Mouse (Mus musculus): ENCODE results near the gene Notch1. TPM values are rescaled to one million over a fixed set of nuclear protein-coding genes. Genes with fewer than 3 reads are reported as not detected.

Gene Notch1
- polyA plus RNA-seq, 1 experiment: 11.1 TPM

DNA sequence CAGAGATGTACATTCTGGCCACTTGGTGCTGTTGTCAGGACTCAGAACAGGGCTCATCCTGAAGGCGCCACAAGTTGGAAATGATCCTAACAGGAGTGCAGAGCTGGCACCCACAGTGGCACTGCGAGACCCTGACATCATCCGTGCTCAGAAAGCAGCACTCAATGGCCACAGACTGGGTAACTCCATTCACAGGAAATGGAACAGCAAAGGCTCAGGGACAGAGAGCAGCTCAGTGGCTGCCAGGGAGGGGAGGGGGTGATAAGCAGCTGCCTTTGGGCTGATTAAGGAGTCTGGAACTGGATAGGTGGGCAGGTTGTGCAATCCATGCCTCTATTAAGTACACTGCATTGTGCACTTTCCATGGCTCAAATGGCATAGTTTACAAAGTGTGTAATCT lies 20.0 kb downstream of the Notch1 start:
- Histone ChIP-seq H3K4me1 (ENCODE audit: control insufficient read depth, insufficient read depth, low read length) (no peaks in the 10 kb centered on the region), H3K27ac (ENCODE audit: insufficient read depth, low read length) (no peak overlapping the region), H3K4me3 (ENCODE audit: insufficient read depth, low read length) (no peak overlapping the region)
- no peak for TF ChIP-seq CTCF (IDR thresholded peaks at IDR 0.05; ENCODE audit: extremely low read depth, insufficient read depth, low read length)
- no peak for TF ChIP-seq POLR2A (IDR thresholded peaks at IDR 0.05; ENCODE audit: extremely low read depth, insufficient read depth, low read length)

DNA sequence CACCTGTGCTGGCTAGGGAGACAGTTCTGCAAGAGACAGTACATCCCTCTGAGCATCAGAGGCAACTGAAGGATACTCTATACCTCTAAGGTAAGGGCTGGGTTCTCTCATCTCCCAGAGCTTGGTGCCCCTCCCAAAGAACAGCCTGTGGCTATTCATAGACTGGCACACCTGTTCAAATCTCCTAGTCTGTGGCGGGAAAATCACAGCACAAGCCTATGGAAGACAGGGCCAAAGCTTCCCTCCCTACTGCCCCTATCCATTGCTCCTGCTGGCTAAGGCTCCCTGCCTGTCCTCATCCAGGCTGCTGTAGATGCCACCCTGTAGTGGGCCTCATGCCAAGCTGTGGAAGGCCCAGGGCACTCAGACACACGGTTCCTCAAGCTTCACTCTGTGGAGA lies 20.8 kb downstream of the Notch1 start:
- Histone ChIP-seq H3K4me3 (ENCODE audit: insufficient read depth, low read length) (no peak overlapping the region), H3K4me1 (ENCODE audit: control insufficient read depth, insufficient read depth, low read length) (no peaks in the 10 kb centered on the region; the same call in 1 of the 2 replicates), H3K27ac (ENCODE audit: insufficient read depth, low read length) (no peak overlapping the region)
- TF ChIP-seq POLR2A (IDR thresholded peaks at IDR 0.05; ENCODE audit: extremely low read depth, insufficient read depth, low read length) (no peak), CTCF (IDR thresholded peaks at IDR 0.05; ENCODE audit: extremely low read depth, insufficient read depth, low read length) (no peak)

DNA sequence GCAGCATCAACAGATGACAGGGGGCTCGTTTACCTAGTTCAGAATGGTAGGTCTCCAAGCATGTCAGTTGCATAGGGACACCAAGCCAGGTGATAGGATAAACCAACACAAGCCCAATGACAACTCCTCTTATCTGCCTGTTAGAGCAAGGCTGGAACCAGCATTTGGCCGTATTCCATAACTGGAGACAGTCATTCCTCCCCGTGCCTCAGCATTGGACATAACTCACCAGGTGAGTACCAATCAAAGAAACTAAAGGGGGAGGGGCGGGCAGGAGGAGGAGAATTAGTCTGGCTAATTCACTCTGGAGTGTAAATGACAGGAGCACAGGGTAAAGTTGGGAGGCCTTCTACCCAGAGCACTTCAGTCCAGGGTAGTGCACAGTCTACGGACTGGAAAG lies 21.5 kb downstream of the Notch1 start:
- Histone ChIP-seq H3K4me1 (ENCODE audit: control insufficient read depth, insufficient read depth, low read length) (no peaks in the 10 kb centered on the region; the same call in 1 of the 2 replicates), H3K27ac (ENCODE audit: insufficient read depth, low read length) (no peak overlapping the region), H3K4me3 (ENCODE audit: insufficient read depth, low read length) (no peak overlapping the region)
- no peak for TF ChIP-seq POLR2A (IDR thresholded peaks at IDR 0.05; ENCODE audit: extremely low read depth, insufficient read depth, low read length)
- TF ChIP-seq CTCF (IDR thresholded peaks at IDR 0.05; ENCODE audit: extremely low read depth, insufficient read depth, low read length): no peak

DNA sequence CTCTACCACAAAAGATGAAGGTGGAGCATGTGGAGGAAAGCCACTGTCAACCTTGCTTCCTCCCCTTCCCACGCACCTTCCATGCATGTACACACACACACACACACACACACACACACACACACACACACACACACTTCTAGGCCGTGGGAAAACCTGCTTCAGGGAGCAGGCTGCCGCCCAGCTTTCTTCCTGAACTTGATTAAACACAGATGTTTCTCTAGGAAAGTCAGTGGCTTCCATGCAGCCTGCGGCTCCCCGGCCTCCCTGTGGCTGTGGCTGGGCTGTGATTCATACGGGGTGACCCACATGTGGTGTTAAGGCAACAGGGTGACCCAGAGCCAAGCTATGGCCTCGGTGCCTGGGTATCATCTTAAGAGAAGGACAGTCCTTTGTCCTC lies 22.1 kb downstream of the Notch1 start:
- TF ChIP-seq POLR2A (IDR thresholded peaks at IDR 0.05; ENCODE audit: extremely low read depth, insufficient read depth, low read length) (no peak), CTCF (IDR thresholded peaks at IDR 0.05; ENCODE audit: extremely low read depth, insufficient read depth, low read length) (no peak)
- H3K27ac ChIP-seq (ENCODE audit: insufficient read depth, low read length): no peak overlapping the region
- no peak overlapping the region for H3K4me3 ChIP-seq (ENCODE audit: insufficient read depth, low read length)
- no peaks in the 10 kb centered on the region; the same call in 1 of the 2 replicates for H3K4me1 ChIP-seq (ENCODE audit: control insufficient read depth, insufficient read depth, low read length)

DNA sequence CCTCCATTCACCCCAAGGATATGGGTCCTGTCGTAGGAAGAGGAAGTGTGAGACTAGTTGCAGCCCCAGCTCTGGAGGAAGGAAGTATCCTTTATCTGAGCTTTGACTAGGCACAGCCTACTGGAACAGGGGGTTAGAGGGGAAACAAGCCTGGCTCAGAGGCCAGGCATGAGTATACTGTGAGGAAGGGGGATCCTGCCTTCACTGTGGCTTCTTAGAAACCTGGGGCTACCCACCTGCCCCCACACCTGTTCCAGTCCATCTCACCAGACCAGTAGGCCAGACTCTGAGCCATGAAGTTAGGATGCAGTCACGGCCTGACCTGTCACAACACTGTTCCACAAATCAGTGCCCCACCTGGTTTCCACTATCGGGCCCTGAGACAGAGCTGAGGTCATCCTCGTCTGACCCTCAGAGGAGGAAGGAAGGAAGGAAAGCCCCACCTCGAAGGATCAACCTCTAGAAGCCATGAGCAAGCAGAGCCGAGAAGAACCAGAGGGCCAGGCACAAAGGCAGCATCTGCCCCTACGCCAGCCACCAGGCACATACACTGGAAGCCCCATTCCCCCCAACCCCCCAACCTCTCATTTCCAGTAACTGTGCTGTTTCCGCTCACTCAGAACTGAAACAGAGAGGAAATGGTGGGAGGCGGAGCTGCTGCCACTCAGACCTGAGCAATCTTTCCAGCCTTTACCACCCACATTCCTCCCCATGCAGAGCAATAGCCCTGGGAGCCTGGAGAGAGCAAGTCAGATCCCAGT lies 23.3 kb downstream of the Notch1 start:
- no peak overlapping the region for H3K4me3 ChIP-seq (ENCODE audit: insufficient read depth, low read length)

DNA sequence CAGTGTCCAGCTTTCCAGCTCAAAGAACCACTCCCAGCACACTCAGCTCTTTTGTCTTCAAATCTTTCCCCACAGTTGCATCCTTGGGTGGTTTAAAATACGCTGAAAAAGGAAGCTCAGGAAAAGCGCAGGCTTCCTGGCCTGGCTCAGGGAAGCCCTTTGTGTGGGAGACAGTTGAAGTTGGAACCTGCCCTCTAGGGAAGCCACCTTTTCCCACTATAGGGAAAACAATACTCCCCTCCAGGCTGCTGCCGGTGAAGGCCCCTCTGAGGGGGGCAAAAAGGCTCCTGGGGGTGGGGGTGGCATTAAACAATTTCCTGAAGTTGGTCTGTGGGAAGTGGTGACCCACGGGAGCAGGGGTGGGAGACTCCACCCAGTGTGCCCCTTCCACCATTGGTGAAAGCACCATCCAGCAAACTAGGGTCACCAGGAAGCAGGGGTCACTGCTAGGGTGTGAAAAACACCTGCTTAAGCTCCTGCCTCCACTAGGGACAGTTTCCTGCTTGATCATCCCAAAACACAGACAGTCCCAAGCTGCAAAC lies 25.6 kb downstream of the Notch1 start:
- no peak for TF ChIP-seq POLR2A (IDR thresholded peaks at IDR 0.05; ENCODE audit: extremely low read depth, insufficient read depth, low read length)
- TF ChIP-seq CTCF (IDR thresholded peaks at IDR 0.05; ENCODE audit: extremely low read depth, insufficient read depth, low read length): no peak
- peak overlapping the region; percentile 42; the same call in 1 of the 2 replicates for H3K27ac ChIP-seq (ENCODE audit: insufficient read depth, low read length)
- H3K4me1 ChIP-seq (ENCODE audit: control insufficient read depth, insufficient read depth, low read length): peaks cover 2% of the 10 kb centered on the region

More for the DNA sequence above, 23.3 kb downstream of the Notch1 start:
- H3K27ac ChIP-seq (ENCODE audit: insufficient read depth, low read length): no peak overlapping the region
- TF ChIP-seq CTCF (IDR thresholded peaks at IDR 0.05; ENCODE audit: extremely low read depth, insufficient read depth, low read length): no peak
- no peak for TF ChIP-seq POLR2A (IDR thresholded peaks at IDR 0.05; ENCODE audit: extremely low read depth, insufficient read depth, low read length)
- no peaks in the 10 kb centered on the region; the same call in 1 of the 2 replicates for H3K4me1 ChIP-seq (ENCODE audit: control insufficient read depth, insufficient read depth, low read length)

DNA sequence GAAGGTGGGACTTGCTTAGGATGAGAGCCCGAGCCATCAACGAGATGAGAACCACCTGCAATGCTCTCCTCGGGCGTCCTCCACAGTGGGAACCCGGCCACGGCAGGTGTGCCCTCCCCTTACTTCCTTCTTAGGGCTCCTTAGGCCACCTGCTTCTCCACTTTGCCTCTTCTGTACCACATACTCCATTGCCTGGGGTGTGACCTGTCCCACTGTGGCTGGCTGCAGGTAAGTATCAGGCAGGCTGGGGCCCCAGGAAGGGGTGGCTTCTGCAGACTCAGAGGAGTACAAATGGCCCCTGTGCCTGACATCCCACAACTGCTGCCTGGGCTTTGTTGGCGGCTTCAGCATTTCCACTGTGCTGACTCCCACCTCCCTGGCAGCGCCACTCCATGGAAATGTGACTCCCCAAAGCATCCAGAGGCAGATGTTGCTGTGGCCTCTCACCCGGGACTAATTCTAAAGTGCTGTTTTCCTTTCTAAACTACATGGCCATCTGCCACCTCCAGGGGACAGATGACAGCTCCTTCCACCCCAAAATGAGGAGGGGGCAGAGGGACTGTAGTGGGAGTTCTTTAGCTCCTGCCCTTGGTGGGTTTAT lies 27.8 kb downstream of the Notch1 start:
- H3K4me3 ChIP-seq (ENCODE audit: insufficient read depth, low read length): no peak overlapping the region
- no peak for TF ChIP-seq POLR2A (IDR thresholded peaks at IDR 0.05; ENCODE audit: extremely low read depth, insufficient read depth, low read length)
- TF ChIP-seq CTCF (IDR thresholded peaks at IDR 0.05; ENCODE audit: extremely low read depth, insufficient read depth, low read length): no peak
- H3K27ac ChIP-seq (ENCODE audit: insufficient read depth, low read length): peak overlapping the region; percentile 69
- peaks cover 4% of the 10 kb centered on the region for H3K4me1 ChIP-seq (ENCODE audit: control insufficient read depth, insufficient read depth, low read length)

More for the DNA sequence above, 25.6 kb downstream of the Notch1 start:
- H3K4me3 ChIP-seq (ENCODE audit: insufficient read depth, low read length): no peak overlapping the region

DNA sequence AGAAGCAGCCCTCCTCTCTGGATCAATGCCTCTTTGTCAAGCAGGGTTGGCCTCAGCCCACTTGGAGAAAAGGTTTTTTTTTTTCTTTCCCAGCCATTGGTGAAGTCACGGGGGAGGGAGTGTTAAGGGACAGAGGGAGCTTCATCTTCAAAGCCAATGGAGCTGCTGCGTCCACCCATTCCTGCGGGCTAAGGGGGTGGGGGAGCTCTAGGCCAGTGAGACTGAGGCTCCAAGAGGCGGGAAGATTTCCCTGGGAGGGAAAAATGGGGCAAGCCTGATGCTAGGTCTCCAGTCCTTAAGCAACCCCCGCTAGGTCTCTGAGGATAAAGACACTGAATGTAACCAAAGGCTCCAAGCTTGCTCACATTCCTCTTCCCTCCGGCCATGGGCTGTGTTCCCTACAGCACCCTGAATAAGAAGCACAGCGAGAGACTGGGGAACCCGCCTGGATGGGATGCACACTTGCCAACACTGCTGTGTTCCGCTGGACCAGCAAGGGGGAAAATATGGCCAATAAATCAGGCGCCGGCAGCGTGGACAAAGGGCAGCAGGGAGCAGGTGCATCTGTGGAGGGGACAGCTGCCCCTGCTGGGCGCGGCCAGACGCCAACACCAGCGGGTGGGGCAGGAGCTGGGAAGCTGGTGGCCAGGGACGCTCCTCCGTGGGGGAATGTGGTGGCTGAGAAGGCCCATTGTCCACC lies 29.0 kb downstream of the Notch1 start:
- peaks cover 4% of the 10 kb centered on the region for H3K4me1 ChIP-seq (ENCODE audit: control insufficient read depth, insufficient read depth, low read length)
- H3K27ac ChIP-seq (ENCODE audit: insufficient read depth, low read length): peak overlapping the region; percentile 69
- H3K4me3 ChIP-seq (ENCODE audit: insufficient read depth, low read length): no peak overlapping the region
- no peak for TF ChIP-seq CTCF (IDR thresholded peaks at IDR 0.05; ENCODE audit: extremely low read depth, insufficient read depth, low read length)
- TF ChIP-seq POLR2A (IDR thresholded peaks at IDR 0.05; ENCODE audit: extremely low read depth, insufficient read depth, low read length): no peak

DNA sequence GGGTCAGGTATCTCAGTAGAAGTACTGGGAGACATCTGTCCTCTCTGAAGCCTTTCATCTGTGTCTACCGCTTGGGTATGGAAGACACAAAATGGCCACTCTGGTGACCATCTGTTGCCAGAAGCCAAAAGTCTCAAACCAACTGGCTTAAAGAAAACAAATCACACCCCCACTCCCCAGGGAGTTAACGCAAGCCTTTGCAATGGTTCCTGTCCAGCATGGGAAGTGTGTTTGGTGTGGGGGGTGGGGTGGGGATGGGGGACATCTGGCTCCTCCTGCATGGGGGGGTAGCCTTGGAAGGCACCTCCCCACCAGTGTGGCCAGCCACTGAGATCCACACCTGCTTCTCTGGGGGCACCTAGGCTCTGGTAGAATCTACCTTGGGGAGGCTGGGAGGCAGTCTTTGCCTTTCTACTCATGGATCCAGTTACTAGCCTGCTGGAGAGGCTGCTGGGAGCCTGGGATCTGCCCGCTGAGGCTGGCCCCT lies 29.6 kb downstream of the Notch1 start:
- Histone ChIP-seq H3K4me1 (ENCODE audit: control insufficient read depth, insufficient read depth, low read length) (peaks cover 4% of the 10 kb centered on the region), H3K4me3 (ENCODE audit: insufficient read depth, low read length) (no peak overlapping the region), H3K27ac (ENCODE audit: insufficient read depth, low read length) (peak overlapping the region; percentile 53)
- TF ChIP-seq CTCF (IDR thresholded peaks at IDR 0.05; ENCODE audit: extremely low read depth, insufficient read depth, low read length) (no peak), POLR2A (IDR thresholded peaks at IDR 0.05; ENCODE audit: extremely low read depth, insufficient read depth, low read length) (no peak)

Data from cortical plate, adult 2 months (tissue).